Mouse (Mus musculus) adrenal gland, adult 2 months (tissue): ENCODE measurements around the gene Krt80. TPM values are rescaled to one million over a fixed set of nuclear protein-coding genes. Genes with fewer than 3 reads are reported as not detected.

Source experiments
- DNase-seq: peaks from one replicate; pipeline ENCODE4 v3.0.0; 2021
- long read RNA-seq: library from polyadenylated mRNA; stranded (forward); transcript quantifications from one replicate; pipeline ENCODE4 v2.0.0, GENCODE M21; 2021
- polyA plus RNA-seq: library from polyadenylated mRNA; depleted of rRNA; stranded (reverse); fragments of >200 nt; gene quantifications from 2 replicates; pipeline ENCODE4 v1.2.3, GENCODE M21; 2012; rRNA removed
- total RNA-seq, 2 experiments: library from RNA; stranded (reverse); gene quantifications; 2 replicates each; pipeline ENCODE4 v1.2.3; 2021

Gene Krt80
- total RNA-seq (1 to 10 TPM; 3.6 TPM), polyA plus RNA-seq (1.9 and 2.3 TPM in 2 replicates)
- long read RNA-seq = 0 reads

DNA sequence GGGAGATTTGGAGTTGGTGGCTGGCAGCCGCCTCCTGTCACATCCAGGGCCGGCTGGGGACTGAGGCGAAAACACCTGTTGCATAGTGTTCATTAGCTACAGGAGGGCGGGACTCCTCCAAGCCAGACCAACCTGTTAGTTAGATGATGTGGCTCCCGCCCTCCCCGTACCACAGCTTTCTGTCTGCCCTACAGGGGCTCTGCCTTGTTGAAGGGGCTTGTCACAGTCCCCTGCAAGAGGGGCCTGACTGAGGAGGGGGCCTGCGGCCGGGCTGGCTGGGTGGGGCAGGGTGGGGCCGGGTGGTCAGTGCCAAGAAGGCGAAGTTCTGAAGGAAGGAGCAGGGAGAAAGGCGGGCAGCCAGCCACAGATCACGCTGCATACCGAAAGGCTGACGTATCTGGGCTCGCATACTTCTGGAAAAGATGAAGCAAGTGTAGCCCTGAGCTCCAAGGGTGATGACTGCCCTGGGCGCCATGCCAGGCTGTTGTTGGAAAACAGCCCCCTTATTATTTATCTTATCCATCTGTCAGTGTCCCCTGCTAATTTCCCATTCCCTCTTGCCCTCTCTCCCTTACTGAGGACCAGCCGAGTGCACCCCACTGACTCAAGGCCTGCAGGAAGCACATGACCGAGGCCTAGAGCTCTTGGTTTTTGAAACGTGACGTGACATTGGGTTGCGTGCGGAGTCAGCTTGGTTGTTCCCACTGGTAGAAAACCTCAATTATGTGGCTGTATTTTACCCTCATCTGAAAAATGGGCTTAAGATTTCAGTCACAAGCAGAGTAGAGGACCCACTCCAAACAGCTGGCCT, at the start of gene Krt80:
TSS of gene Krt80 (minus strand) at position 62 of the 811 bp plus-strand sequence.
- peak; percentile 95 for DNase-seq

DNA sequence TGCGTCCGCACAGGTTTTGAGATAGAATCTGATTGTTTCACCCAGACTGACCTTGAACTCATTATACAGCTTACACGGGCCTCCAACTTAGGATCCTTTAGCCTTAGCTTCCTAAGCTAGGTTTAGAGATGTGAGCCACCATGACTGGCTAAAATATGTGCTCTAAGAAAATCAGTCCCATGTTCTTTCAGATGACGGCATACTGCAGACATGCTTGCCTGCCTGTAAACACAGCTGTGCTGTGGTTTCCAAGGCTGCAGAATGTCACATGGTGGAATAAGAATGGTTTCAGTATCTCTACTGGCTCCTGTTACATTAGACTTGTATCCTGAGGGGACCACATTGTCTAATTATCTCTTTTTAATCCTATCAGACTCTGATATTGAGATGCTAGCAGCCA, 49.0 kb upstream of the Krt80 start:
- no peak for DNase-seq

- no peak for DNase-seq
These were observed 45.0 kb upstream of the Krt80 start for GRCm38 (mm10) chr15:101414807-101415565.

GRCm38 (mm10) chr15:101413916-101414635, 44.1 kb upstream of the Krt80 start:
- DNase-seq = no peak

GRCm38 (mm10) chr15:101412188-101412587, 42.2 kb upstream of the Krt80 start:
- no peak for DNase-seq

DNA sequence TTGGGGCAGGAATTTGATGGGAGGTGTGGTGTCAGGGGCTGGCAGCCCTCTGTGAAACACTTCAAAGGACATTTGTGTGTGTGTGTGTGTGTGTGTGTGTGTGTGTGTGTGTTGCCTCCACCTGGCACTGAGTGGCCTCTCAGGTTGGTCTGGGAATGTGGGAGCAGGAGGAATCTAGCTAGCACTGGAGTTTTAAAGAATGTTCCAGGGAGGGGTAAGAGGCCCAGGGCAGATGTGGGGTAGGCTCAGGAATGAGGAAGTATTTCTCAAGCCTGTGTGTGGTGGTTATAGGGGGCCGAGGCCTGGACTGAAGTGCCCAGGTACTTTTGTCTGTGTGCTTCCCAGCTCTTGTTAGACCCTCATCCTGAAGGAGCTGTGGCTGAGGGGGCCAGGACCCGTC, 40.8 kb upstream of the Krt80 start, which contains the start of gene Krt7:
TSS of gene Krt7 (plus strand) at position 269 of the 400 bp plus-strand sequence.
- DNase-seq = no peak

GRCm38 (mm10) chr15:101398269-101398668, 28.3 kb upstream of the Krt80 start:
- DNase-seq = no peak

GRCm38 (mm10) chr15:101397683-101398082, 27.7 kb upstream of the Krt80 start:
- no peak for DNase-seq

- DNase-seq = no peak
These were observed 27.0 kb upstream of the Krt80 start for GRCm38 (mm10) chr15:101396921-101397320.

DNA sequence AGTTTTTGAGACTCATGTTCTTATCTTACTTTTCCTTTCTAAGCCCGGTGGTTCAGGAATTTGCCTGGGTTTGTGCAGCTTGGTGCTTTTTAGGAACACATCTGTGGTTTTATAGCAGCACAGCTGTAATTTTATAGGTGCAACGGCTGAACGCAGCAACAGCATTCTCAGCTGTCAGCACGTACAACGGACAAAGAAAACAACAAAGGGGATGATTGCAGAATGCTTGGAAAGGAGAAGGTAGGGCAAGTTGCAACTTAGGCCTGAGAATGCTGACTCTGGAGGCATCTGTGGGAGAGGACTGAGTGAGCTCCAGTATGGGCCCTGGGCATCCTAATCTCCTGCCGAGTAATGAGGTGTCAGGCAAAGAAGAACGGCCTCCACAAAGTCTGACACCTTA, 26.5 kb upstream of the Krt80 start:
- DNase-seq = no peak

- DNase-seq = no peak
These were observed 24.9 kb upstream of the Krt80 start for GRCm38 (mm10) chr15:101394908-101395307.

GRCm38 (mm10) chr15:101392251-101392650, 22.3 kb upstream of the Krt80 start:
- no peak for DNase-seq

DNA sequence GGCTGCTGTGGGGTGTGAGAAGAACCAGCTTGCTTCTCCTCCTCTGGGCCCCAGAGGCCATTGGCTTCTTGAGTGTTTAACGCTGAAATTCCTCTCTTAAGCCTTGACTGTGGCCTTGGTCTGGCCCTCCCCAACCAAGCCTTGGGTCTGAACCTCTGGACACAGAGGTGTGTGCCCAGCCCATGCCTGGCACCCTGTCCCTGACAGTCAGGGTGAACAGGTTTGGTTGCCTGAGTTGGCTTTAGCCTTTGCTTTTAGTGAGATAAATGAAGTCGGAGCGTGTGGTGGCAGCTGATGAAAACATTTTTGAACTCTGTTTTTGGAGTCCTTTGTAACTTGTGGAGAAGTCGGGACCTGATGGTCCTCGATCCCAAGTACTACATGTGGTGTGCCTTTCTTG, 20.2 kb upstream of the Krt80 start:
- no peak for DNase-seq

DNA sequence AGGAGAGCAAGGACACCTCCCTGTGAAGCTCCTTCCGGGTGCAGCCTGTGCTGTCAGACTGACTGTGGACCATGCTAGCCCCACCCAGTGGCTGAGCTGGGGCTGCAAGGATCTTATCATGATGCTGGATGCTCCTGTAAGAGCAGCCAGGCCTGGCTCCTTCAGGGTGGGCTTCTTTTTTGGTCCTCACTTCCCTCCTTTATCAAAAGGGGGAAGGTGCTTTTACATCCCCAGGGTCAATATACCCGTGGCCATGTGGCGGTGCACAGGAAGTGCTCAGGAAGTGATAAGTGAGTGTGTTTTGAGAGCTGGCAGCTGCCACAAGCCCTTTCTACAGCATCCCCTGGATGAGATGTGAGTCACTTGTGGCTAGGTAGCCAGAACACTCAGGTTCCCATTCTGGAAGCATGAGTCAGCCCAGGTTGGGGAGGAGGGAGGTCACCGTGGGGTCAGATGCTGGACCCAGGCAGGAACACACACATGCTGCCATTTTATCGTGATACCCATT, 18.1 kb upstream of the Krt80 start:
- DNase-seq = no peak

DNA sequence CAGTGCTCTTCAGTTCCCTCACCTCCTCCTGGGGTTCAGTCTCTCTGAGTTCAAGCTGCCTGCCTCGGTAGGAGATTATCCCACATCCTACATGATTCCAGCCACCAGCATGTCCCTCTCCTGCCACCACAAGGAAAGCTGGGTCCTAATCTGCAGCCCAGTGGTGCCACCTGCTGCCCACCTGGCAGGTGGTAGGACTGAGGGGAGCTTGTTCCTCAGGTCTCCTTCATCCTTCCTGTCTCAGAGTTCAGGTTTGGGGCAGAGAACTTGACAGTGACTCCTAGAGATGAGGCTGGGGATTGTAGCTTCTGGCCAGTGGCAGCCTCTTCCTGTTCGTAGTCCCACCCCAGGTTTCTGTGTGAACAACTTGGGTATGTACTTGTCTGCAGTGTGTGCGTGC, 17.2 kb upstream of the Krt80 start:
- DNase-seq = no peak

DNA sequence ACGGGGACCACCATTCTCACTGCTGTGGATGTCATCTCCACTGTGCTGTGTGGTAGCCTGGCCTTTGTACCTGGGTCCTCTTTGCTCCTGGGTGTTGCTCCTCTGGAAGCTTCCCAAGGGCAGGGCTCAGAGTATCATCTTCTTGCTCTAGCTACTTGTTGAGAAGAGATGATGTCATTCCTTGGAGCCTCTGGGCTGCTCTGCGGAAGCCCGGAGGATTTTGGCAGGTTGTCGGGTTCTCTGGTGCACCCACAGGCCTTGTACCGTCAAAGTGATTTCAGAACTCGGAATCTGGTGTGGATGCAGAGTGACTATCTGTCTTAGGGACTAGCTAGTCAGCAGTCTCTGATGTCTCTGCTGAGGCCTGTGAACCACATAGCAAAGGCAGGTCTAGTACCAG, 15.1 kb upstream of the Krt80 start:
- no peak for DNase-seq

DNA sequence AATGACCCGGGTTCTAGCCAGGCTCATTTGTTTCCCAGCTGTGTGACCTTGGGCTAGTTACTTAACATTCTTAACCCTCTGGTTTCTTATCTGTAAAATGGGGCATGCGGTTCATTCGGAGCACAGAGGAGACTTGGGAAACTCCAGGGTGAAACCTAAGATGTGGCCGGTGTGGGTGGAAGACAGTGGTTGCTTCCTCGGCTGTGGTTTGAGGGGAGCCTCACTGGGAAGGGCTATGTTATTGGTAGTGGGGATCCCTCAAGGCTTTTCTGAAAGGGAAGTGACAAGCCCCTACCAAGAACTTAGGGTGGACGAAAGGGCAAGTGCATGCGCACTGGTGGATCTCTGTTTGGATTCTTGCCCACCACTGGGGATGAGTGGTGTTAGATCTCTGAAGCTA, 14.6 kb upstream of the Krt80 start:
- no peak for DNase-seq

GRCm38 (mm10) chr15:101382811-101383210, 12.8 kb upstream of the Krt80 start:
- DNase-seq = no peak

DNA sequence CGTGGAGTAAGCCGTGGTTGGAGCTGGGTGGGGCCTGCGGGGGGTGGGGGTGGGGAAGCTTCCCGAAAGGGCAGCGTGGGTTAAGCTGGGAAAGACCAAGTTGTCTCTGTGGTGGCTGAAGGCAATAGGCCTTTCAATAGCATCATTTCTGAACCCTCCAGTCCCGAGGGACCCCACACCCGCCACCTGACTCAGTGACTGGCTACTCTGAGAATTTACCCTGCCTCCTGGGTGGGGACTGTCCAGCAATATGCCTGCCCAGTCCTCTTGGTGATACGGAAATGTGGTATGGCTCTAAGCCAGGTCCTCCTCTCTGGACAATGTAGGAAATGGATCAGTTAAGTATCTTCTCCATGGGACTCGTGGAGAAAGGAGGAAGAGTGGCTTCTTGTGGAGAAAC, 11.8 kb upstream of the Krt80 start:
- peak; percentile 56 for DNase-seq

DNA sequence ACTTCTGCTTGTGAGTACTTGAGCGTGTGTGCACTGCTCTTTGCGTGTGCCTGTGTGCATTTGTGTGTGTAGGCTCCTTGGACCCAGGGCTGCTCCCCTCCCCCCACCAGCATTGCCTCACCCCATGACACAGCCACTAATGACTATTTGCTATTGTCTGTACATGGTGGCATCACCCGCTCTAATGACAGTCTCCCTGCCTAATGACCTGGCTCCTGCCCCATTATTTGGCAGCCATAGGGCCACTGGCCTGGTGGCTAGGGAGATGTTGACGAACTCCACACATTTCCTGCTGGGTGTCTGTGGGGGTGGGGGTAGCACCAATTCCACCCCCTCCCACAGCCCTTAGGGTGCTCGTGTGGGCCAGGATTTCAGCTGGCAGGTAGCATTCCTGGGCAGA, 8.7 kb upstream of the Krt80 start:
- DNase-seq = no peak

- DNase-seq = no peak
These were observed 6.8 kb upstream of the Krt80 start for GRCm38 (mm10) chr15:101376776-101377061.

DNA sequence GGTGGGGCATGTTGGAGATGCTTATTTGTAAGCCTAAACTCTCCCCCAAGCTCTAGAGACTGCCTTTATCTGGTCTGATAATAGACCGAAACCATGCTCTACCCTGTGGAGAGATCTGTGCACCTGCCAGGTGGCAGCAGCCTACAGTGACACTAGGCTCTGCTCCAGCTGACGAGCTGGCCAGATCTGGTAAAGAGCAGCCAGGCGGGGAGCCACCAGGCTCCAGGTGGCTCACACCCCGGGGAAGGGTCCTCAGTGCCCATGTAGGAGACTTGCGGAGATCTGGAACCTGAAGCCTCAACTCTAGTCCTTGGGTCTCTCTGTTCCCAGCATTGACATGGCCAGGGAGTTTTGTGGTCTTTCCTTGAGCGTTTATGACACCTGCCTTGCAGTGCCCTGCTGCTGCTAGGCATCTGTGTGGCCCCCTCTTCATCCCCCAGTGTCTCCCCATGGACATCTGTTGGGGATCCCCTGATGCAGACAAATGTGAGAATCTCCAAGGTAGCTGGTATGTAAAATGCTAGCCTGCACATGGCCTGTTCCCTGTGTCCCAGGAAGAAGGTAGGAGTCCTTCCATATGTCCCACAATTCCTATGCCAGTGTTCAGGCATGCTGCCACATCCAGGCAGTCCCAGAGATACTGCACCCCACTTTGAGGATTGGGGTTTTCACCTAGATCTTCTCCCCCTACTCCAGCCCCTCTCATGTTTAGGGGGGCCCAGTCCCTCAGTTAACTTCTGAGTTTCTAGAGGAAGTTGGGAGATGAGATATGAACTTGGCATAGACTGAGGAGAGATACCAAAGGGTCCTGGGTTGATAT, 6.2 kb upstream of the Krt80 start:
- no peak for DNase-seq
